Mouse (Mus musculus) urinary bladder, adult 18-20 months (tissue): ENCODE results near the gene Xaf1.
A peak's percentile ranks its signal among the peaks of the same experiment; 100 is the strongest.

Experiments
- DNase-seq, 2 experiments: peaks; one replicate each; pipeline ENCODE4 v3.0.0; 2022; ENCODE audit warnings: low spot score in 2 of 2, mixed read lengths in 2 of 2

Xaf1 gene

DNA sequence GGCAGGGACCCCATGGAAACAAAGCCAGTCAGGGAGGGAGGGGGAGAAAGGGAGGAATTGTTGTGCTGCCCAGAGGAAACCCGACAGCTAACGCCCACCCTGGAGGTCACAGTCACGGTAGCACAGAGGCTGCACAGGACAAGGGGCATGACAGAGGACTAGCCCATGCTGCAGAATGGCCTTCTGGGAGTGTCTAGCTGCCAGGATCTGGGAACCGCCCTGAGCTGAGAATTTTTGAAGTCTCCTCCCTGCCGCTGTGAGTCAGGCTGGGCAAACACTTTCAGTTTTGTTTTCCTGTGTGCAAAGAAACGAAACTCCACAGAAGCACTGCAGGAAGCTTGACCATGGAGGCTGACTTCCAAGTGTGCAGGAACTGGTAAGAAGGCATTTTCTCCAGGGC is at the start of gene Xaf1:
Gene Xaf1 (plus strand): TSS at position 296 of the 400 bp plus-strand sequence.
- peak; percentile 43 to 74 for DNase-seq

DNA sequence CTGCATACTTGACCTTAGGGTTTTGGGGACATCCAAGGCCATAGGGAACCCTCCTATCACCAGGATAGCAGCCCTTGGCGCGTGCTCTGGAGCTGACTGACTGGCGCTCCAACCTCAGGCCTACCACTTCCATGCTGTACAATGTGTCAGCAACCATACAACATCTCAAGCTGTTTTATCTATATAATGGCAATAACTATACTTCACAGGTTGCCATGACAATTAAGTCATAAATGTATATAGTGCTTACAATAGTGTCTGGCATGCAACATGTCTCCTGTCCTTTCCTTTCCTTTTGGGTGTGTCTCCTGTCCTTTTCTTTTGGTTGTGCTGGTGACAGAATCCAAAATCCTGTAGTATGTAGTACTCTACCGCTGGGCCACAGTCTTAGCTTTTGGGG is 45.8 kb upstream of the Xaf1 start:
- DNase-seq = no peak

DNA sequence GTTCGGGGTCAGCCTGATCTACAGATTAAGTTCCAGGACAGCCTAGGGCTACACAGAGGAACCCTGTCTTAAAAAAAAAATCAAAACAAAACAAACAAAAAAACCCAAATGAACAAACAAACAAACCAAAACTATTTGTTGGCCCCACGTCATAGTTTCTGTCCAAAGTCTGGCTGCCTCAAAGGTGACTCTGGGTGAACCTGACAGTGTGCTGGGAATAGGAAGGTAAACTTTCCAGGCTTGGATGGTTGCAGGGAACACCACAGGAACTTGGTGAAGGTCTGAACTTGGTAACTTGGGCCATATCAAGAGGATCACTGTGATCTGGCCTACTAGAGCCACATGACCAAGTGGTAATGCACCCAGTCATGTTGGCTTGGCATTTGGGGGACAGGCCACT is 45.0 kb upstream of the Xaf1 start:
- no peak for DNase-seq

DNA sequence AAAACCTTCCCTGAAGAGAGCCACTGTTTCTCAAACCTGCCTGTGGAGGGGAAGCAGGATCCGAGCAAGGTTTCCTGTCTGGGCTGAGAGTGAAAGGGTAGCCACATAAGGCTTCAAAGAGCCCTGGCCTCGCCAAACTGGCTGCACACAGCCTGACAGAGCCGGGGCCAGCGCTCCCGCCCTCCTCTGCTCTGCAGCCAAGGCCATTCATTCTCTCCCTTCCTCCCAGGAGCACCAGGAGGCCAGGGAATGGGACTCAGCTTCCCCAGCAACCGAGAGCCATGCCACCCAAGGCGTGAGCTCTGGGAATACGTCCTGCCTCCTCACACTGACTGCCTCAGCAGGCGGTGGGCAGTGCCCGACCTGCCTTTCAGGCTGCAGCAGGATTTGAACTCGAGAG is 35.9 kb upstream of the Xaf1 start:
- DNase-seq = no peak

DNA sequence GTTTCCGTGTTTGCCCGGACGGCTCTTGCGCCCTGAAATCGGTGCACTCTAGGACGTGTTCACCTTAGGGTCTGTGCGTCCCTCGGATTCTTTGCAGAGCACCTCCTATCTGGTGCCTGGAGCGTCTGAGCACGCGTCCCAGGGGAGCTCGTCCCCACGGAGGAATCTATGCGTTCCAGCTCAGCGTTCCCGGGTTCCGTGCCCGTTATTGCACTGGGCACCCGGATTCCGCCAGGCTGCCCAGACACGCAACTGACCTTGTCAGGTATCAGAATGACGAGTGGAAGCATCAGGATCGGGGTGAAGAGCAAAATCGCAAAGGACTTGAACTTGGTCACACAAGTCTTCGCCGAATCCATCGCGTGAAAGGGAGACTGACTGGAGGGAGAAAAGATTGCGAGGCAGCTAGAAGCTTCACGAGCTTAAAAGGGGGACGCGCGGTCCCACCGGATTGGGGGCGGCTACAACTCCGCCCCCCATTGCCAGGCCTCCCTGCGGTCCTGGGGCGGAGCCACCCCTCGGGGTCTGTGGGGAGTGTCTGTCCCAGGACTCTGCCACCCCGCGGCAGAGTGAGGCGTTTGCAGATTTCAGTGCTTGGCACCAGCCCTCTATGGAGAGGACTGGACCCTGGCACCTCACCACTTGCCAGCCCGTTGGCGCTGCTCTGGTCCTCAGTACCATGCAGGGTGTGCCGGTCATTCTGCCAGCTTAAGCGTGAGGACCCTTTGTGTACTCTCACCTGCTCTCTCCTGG is 35.0 kb upstream of the Xaf1 start:
- peak in 1 of 2 experiments; percentile 12 for DNase-seq

DNA sequence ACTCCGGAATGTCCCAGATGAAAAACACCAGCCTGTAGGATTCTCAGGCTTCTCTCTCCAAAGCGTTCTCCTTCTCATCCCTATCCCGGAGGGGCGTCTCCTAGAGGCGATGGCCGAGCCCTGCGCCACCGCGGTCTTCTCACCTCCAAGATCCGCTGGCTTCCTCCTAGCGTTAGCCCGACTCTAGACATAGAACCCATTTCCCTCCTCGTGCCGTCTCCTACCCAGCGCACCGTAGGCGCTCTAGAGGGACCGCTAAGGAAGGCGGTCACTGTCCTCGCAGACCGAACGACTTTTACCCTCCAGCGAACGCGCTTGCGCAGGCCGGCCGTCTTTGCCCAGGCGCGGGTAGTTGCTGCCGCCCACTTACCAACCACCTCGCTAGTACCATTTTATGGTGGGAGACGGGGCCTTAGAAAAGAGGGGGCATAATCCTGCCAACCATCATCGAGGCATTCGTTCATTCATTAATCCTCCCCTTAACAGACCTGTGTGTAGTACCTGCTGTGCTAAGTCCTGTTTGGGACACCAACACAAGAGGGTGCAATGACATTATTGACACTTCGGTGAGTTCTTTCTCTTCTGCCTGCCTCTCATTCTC is 34.4 kb upstream of the Xaf1 start, which contains the start of gene Slc13a5:
Gene Slc13a5 (minus strand): TSS at position 263 of the 601 bp plus-strand sequence.
- DNase-seq = peak in 1 of 2 experiments; percentile 8

DNA sequence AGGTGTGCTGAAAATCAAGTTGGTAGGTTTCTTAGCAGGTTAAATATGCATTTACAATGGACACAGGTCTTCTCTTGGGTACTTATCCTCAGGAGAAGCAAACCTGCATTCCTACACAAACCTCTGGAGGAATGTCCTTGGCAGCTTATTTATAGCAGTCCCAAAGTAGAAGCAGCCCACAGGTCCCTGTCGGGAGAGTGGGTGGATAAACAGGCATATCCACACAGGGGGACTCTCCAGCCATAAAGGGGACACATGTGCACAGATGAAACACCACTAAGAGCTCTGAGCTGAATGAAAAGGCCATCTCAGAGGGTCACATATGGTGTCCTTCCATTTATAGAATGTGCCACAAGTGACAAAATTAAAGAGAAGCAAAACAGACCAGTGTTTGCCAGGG is 29.7 kb upstream of the Xaf1 start:
- no peak for DNase-seq

DNA sequence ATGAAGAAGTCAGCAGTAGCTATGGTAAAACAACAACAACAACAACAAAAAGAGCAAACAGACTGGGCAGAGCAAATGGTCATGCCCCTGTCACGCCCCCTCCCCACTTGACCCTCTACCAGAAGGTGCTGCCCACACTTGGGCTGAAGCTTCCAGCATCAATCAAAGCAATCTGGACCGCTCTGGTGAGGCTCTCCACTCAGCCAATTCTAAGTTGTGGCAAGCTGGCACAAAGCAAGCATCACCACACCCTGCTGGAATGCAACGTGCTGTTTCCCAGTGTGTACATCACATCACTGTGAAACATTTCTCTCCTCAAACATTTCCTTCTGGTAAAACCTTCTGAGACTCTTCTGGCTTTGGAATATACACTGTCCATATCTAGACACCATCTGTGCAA is 28.1 kb upstream of the Xaf1 start:
- DNase-seq = no peak

DNA sequence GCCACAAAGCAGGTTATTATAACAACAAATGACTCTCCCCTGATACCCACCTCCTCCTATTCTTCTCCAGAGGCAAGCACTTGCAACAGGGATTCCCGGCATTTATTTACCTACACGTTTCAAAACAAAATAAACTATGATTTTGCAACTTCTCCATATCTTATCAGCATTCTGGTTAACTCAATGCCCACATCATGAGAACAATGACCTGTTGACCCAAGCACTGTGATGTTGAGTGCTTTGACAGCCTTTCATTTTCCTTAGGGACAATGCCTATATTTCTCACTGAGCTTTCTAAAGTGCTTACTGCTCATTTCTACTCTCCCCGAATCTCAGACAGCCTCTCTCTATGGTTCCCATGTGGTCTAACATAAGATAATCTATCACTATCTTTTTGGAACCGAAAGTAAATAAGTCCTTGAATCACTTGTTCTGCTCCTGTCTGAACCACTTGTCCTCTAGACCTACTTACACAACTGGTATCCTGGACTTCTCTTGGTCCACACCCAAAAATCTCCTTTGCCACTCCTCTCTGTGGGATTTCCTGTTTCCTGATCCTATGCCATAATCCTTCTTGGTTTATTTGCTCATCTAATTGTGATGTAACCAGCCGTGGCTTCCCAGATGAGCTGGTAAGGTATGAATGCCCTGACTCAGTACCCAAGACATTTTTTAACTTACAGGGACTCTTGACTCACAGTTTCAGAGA is 20.1 kb upstream of the Xaf1 start:
- no peak for DNase-seq

DNA sequence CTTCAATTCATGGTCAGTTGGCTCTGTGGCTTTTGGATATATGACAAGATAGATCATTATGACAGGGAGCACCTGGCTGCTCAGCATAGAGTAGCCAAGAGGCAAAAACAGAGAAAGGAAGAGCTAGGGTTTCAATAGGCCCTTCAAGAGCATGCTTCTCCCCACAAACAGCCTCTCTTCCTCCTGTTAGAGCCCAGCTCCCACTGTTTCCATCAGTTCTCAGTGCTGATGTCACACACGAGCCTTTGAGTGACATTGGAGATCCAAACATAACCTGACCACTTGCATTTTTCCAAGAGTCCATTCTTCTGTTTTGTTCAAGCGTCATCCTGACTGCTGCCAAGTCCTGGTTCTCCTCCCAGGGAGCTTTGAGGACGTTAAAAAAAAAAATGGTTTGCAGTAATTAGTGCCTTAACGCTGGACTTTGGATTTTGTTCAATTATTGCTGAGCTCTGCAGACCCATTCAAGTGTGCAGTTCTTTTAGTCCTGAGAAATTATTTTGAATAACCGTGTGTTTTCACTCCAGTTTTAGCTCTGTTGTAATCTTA is 19.5 kb upstream of the Xaf1 start:
- DNase-seq = no peak

DNA sequence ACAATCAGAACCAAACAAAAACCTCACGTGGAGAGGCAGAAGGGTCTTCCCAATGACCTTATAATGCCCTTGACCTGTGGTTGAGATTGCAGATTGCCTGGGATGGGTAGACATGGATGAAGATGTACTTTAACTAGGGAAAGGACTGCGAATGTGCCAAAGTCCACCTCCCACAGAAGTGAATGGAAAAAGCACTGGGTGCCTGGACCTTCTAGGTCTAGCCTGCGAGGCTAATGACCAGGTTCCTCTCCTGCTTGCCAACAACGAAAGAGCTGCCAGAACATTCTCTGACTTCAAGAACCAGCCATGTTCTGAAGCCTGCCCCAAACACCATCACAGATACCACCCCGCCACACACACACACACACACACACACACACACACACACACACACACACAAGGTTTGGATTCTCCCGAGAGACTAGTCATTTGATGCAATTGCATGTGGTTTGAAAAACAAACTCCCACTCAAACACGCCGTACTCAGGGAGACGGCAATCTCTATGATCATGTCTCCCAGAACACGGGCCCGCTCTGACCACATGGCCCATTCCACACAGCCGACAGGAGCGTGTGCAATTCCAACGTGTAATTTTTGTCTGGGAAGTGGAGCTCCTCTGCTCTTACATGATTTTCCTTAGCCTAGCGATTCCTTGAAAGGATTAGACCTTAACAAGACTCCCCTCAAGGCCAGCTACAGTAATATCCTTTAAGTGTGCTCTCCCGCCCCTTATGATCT is 17.8 kb upstream of the Xaf1 start:
- DNase-seq = no peak

DNA sequence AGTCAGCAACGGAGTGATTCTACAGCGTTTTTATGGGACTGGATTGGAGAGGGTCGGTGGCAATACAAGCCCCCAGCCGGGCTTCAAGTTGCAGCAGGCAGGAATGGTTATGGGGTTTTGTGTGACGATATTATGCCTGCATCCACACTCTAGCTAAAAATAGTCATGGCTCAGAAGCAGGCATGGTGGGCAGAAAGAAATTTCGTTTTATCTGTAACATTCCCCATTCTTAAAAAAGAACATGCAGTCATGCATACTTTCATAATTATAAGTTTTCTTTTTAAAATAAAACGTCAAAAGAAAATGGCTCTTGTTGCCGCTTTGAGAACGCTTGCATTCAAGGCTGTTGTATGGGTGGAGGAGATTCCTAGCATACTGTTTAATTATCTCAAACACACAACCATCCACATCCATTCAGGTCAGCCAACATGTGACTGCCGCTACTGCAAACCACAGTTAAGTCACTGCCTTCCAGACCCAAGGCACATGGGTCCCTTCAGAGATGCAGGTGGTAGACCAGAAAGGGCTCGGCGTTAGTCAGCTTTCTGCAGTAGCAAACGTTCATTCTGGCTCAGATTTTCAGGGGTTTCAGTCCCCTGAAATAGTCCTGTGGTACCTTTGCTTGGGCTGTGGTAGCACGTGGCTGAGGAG is 16.8 kb upstream of the Xaf1 start:
- no peak for DNase-seq

DNA sequence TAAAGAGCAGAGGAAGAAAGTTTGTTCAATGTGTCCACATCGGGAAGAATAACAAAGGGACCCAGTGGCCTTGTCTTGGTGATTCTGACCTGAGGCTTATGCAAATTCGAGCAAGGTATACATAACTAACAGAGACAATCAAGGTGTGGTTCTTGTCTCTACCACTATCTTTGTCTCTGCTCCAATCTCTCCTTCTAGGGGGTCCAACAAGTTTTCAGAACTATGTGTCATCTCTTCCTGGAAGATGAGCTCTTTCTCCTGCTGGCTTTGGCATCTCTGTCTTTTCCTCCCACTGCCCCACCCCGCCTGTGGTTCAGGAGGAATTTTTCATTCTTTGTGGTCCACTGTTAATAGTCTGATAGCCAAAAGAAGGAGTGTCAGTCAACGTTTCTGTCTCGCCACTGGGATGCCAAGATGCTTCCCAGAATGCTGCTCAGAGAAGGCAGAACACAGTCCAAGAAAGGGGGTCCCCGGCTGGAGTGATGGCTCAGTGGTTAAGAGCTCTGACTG is 15.4 kb upstream of the Xaf1 start:
- no peak for DNase-seq

DNA sequence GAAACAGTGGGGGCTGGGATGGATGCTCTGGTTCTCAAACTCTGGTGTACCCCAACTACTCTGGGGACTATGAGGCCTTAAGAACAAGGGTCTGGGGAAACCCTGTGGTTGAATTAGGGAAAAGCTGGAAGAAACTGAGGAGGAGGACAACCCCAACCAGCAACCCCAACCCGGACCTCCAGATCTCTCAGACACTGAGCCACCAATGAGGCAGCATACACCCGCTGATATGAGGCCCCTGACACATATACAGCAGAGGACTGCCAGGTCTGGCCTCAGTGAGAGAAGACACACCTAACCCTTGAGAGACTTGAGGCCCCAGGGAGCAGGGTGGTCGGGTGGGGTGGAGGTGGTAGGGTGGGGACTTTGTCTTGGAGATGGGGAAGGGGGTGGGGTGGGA is 14.8 kb upstream of the Xaf1 start:
- no peak for DNase-seq

DNA sequence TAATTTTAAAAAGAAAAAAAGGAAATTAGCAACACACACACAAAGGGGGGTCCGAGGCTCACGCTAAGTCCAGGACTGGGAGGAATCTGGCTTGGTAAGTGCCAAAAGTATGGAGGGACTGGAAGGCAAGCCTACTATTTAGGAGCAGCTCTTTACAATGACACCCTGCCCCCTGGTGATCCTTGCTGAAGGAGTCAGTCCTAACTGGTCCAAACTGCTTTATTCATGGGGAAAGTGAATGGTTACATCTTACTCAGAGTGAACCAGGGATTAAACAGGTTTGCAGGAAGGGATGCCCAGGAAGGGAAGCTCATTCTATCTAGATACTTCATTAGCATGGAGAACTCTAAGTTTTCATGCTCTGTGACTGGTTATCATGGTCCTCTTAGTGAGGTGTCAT is 14.3 kb upstream of the Xaf1 start:
- DNase-seq = no peak

DNA sequence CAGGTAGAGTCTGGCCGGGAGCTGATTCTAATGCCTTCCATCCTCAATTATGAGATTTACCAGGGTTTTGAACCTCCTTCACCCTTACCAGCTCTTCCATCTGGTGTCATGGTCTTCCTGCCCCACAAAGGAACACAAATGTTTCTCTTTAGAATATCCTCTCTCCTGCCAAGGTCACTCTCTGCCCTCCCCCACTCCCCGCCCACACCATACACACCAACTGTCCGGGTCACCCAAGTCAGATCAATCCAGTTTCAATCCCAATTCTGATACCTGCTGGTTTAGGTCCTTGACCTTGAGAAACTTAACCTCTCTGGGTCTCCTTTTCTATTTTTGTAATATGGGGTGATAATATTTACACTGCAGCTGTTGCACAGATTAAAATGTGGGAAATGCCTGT is 13.9 kb upstream of the Xaf1 start:
- DNase-seq = no peak

DNA sequence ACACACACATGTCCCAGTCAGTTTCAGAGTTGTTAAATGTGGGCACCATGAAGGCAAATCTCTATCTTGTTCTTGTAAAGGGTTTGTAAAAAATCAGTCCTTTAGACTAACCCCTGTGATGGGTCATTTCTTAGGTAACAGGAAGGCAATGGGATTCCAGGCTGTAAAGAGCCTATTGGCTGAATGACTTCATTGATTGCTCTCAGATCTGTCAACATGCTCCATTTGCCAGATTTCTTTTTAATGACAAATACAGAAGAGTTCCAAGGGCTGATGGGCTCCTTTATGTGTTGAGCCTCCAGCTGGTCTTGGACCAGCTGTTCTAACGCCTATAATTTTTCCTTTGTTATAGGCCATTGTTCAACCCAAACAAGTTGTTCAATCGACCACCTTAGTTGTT is 8.3 kb upstream of the Xaf1 start:
- no peak for DNase-seq

DNA sequence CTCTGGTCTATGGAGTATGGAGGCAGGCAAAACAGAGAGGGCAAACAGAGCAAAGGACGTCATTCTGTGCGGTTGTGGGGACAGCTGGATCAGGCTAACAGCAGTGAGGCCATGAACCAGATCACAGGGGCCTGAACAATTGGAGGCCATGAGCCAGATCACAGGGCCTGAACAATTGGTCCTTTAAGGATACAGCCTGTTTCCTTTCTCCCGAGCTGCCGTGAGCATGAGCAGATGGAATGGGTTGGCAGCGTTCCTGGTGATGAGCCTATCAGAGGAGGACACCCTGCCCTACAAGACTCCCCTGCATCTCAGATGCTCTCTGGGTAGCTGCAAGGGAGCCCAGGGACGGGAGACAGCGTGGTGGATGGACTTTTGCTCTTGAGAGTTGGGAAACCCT is 801 bp downstream of the Xaf1 start:
- no peak for DNase-seq

DNA sequence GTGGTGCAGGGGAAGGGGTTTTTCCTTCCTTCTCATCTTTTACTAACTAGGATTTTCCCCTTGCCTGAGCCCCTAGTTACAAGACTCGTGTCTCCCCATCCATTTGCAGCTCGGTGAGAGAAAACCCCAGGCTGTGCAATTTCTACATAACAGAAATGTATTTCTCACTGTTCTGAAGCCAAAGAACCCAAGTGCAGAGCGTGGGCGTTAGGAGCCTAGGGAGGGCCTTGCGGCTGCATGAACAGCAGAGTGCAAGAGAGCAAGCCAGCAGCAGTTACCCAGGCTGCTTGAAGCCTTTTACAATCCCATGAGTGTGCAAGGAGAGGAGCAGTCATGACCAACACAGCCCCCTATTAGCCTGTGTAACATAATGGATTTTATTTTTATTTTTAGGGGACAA is 6.0 kb downstream of the Xaf1 start:
- no peak for DNase-seq

DNA sequence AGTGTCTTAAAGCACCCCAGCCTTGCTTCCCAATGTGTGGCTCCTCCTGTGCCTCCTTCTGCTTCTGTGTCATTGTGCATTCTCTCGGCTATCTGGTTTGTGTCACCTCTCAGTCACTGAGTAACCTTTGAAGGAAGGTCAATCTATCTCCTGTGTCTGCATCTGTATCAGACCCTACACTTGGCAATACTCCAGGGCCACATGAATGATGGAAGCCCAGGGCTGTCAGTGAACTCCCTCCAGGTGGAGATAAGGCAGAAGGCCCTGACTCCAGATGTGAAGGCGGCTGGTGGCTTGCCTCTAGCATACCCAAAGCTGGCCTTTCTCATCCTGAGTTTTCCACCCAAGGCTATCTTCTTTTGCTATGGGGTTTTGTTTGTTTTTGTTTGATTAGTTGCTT is 7.6 kb downstream of the Xaf1 start:
- DNase-seq = no peak

DNA sequence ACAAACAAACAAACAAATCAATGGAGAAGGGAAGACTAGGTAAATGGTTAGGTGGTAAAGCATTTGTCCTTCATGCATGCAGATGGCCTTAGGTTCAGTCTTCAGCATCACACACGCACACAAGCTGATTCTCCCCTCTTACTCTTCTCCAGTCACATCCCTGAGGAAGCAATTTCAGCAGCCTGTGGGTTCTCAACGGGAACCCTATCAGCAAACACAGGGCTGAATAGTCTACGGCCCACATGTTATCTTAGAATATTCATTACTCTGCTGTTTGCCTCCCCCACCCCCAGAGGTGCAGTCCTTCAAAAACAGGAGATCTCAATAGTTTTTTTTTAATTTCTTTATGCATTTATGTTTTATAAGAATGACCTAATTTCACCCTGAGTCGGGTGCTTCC is 9.1 kb downstream of the Xaf1 start:
- DNase-seq = no peak
